Mouse (Mus musculus): ENCODE measurements around the gene Tubgcp2. TPM values are rescaled to one million over a fixed set of nuclear protein-coding genes. Genes with fewer than 3 reads are reported as not detected.

Gene Tubgcp2
- 38.8 TPM for total RNA-seq (2023)

DNA sequence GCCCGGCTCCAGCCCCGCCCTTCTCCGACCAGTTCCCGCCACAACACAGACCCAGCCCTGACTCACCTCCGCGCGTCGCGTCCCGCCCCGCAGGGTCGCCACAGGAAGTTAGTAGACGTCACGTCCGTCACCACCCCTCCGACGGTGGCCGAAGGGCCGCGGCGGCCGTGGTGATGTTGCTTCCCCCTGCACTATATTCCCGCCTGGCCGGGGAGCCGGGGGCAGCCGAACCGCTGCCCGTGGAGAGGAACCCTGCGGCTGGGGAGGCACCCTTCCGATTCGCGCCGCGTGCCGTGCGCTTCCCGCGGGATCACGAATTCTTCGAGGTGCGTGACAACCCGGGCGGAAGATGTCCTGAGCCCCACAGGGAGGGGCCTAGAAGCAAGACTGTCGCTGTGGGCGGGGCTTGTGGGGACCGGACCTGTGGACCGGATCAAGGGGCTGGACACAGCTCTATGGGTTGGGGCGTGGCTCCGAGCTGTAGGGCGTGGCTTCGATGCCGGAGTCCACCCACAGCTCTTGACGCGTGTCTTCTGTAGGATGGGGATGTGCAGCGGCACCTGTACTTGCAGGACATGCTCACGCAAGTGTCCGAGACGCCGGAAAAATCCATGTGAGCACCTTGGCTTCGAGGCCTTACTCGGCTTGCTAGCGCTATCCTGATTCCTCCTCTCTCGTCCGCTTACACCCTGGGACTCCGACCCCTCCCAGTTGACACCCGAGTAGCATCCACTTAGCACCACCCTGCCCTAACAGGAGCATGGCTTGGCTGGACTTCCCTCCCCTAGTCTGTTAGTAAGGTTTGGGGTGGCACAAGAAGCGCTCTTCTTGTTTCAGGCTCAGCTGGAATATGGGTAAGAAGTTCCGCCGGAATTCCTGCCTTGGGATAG is at the start of gene Tubgcp2, which contains the start of gene Zfp511:
Gene Tubgcp2 (minus strand): TSS at position 389 of the 890 bp plus-strand sequence.
Gene Zfp511 (plus strand): TSS at position 111 of the 890 bp plus-strand sequence.

DNA sequence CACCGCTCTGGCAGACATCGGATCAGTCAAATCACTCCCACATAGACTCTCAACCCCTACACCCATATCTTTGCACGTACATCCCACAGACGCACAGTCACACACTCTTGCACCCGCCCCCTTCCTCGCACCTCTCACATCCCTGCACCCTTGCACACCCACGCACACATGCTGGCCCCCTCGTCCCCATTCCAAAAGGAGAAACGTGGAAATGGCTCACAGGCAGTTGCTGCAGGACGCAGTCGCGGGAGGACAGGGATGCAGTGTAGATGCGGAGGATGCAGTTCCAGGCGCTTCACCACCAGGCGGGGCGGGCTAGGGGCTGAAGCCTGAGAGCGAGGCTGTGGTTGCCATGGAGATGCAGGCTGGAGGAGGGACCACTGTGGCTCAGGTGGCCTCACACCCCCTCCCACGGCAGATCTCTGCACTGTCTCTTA is 45.8 kb upstream of the Tubgcp2 start, which contains the start of gene Caly:
Gene Caly (minus strand): TSS at position 307 of the 437 bp plus-strand sequence.

DNA sequence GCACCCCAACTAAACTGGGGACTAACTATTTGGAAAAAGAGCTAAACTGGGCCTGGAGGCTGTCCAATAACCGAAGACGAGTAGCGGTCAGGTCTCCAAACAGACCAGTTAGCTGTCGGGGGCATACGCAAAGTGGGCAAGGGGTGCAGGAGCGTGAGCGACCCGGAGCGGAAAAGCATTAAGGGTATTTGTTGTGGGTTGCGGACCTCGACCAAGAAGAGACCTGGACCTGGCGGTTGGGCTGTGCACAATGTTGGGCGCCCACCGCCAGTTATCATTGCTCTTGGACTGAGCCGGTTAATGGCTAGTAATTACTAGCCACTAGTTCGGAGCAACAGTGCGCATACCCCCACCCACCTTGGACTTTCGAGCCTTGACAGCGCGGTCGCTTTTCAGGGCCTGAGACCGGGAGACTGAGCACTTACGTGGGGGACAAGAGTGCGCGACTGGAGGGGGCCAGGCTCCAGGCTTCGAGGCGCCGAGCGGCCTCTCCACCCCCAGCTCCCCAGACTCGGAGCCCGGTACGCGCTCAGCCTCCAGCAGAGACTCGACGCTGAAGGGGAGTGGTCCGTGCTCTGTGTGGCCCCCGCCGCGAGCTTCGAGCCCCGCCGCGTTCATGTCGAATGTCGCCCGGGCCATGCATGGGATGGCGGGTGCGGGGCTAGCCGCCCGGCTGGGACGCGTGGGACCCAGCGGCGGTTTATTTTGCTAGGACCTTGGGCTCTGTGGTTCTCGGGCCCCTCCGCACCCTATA is 12.1 kb upstream of the Tubgcp2 start, which contains the start of gene Msx3:
Gene Msx3 (minus strand): TSS at position 729 of the 754 bp plus-strand sequence.

DNA sequence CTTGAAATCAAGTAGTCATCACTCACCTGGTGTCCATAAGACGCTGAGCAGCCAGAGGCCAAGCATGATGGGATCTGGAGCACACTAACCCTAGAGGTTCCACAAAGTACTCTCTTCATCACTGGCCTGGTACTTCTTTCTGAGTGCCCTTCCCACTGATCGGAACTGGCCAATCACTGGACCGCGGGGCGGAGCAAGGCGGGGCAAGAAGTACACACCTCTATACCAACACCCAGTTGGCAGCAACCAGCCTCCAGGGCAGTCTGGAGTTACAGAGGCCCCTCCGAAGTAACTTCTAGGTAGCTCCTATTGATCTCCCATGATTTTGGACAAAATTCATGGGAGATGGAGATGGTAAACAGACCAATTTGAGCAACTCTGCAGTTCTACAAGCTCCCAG is 44.1 kb downstream of the Tubgcp2 start, which contains the start of gene Adam8:
Gene Adam8 (minus strand): TSS at position 157 of the 400 bp plus-strand sequence.

GRCm38 (mm10) chr7:139978278-139978892 is 58.1 kb downstream of the Tubgcp2 start, which contains the start of gene 6430531B16Rik:
6430531B16Rik (minus strand) TSS chr7:139978755.

Other genes with a start within 250 kb of the Tubgcp2 start
- gene Adgra1, start 202.5 kb downstream of the Tubgcp2 start, total RNA-seq (2023): not detected
- gene Kndc1, start 142.0 kb downstream of the Tubgcp2 start, total RNA-seq (2023): not detected
- 0.47 TPM for gene Utf1, start 92.9 kb downstream of the Tubgcp2 start, total RNA-seq (2023)
- gene 6430531B16Rik, start 57.9 kb downstream of the Tubgcp2 start, total RNA-seq (2023): not detected
- 4.3 TPM for gene Adam8, start 44.1 kb downstream of the Tubgcp2 start, total RNA-seq (2023)
- 39.9 TPM for gene Zfp511, start 278 bp downstream of the Tubgcp2 start, total RNA-seq (2023)
- gene Msx3, start 12.4 kb upstream of the Tubgcp2 start, total RNA-seq (2023): not detected
- not detected for gene Caly, start 45.9 kb upstream of the Tubgcp2 start, total RNA-seq (2023)
- not detected for gene Prap1, start 56.7 kb upstream of the Tubgcp2 start, total RNA-seq (2023)
- 11.0 TPM for gene Fuom, start 65.8 kb upstream of the Tubgcp2 start, total RNA-seq (2023)
- gene Paox, start 79.1 kb upstream of the Tubgcp2 start, total RNA-seq (2023): 5.1 TPM
- 31.3 TPM for gene Echs1, start 79.8 kb upstream of the Tubgcp2 start, total RNA-seq (2023)
- gene Mtg1, start 100.9 kb upstream of the Tubgcp2 start, total RNA-seq (2023): 16.0 TPM
- gene Sprn, start 118.2 kb upstream of the Tubgcp2 start, total RNA-seq (2023): not detected
- gene Olfr522, start 128.1 kb upstream of the Tubgcp2 start, total RNA-seq (2023): not detected
- not detected for gene Olfr523, start 136.5 kb upstream of the Tubgcp2 start, total RNA-seq (2023)
- gene Olfr524, start 169.3 kb upstream of the Tubgcp2 start, total RNA-seq (2023): 0.12 TPM
- 0.47 TPM for gene Cd163l1, start 181.6 kb upstream of the Tubgcp2 start, total RNA-seq (2023)
- 0.38 TPM for gene 5830411N06Rik, start 210.6 kb upstream of the Tubgcp2 start, total RNA-seq (2023)